Mouse (Mus musculus): ENCODE data around the gene Hoxc9.

Hoxc9 gene

GRCm38 (mm10) chr15:102976171-102976570 lies at the start of gene Hoxc9:
Gene Hoxc9 (plus strand): TSS chr15:102976439.
- DNase-seq: no peak

- no peak for DNase-seq
These were observed 49.1 kb upstream of the Hoxc9 start for GRCm38 (mm10) chr15:102927032-102927645.

GRCm38 (mm10) chr15:102931706-102932358 lies 44.4 kb upstream of the Hoxc9 start:
- no peak for DNase-seq

DNA sequence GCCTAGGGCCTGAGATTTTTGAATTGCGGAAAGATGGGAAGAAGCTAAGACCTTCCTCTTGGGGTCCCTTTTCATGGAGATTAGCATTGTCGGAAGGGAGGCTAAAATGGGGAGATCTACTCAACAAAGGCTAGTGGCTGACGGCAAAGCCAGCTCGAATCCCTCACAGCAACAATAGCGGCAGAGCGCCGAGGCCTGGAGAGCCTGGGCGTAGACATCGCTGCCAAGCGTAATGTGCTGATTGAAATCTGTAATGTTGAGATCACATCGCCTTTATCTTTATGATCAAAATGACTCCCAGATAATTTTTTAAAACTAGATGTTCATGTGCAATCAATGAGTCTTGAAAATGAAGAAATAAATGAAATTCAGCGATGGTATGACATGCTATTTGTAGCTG lies 41.8 kb upstream of the Hoxc9 start:
- DNase-seq: no peak

- DNase-seq: no peak
These were observed 41.3 kb upstream of the Hoxc9 start for GRCm38 (mm10) chr15:102934897-102935296.

DNA sequence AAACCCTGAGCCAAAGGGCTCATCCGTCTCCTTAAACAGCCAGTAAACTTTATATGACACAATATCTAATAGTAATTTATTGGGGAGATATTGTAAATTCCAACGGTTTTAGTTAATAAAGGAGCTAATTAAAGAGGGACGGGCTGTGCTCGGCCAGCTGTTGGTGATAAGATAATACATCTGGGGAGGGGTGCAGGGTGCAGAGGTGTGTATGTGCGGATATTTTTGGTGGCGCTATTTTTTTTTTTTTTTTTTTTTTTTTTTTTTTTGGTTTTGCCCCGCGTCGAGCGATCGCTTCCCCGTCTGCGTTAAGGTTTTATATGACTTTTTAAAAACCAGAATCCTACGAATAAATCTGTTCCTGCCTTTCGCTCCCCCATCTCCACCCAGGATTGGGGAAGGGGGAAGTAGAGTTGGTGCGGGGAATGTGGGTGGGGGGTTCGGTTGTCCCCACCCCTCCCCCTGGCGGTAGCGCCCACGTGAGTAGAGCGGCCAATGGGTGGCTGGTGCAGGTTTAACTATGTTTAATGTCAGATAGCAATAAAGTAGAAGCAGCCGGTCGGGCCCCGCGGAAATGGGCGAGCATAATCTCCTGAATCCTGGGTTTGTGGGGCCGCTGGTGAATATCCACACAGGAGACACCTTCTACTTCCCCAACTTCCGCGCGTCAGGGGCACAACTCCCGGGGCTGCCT lies 39.8 kb upstream of the Hoxc9 start, which contains the start of gene Hoxc12:
Gene Hoxc12 (plus strand): TSS at position 479 of the 694 bp plus-strand sequence.
- DNase-seq: no peak

- DNase-seq: no peak
These were observed 39.1 kb upstream of the Hoxc9 start for GRCm38 (mm10) chr15:102937036-102937666.

GRCm38 (mm10) chr15:102939256-102940155 lies 36.7 kb upstream of the Hoxc9 start:
- DNase-seq: no peak

DNA sequence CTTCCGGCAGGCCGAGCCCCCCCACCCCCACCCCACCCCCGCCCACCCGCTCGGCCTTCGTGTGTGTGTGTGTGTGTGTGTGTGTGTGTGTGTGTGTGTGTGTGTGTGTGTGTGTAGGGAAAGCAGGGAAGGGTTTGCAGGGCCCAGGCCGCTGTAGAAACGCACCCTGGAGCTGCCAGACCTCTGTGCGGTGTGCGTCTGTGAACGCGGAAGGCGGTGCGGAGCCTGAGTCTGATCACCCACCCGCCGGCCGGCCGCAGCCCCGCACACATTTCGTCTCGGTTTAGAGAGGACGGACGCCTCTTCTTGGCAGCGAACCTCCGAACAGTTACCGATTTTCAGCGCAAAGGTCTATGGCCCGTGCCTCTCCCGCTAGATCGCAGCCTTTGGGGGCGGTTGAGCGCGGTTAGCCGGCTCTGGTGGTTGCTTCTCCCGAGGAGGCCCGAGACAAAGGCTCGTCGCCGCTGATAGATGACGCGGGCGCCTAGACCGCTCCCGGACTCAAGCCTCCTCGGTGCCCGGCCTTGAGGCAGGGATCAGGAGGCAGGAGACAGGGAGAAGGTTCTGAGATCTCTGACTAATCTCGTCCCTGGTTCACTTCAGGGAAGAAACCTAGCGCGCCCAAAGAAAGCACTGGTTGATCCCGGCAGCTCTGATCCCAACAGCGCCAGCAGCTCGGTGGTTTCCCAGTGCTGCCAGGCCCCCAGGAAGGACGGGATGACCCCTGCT lies 33.3 kb upstream of the Hoxc9 start:
- no peak for DNase-seq

DNA sequence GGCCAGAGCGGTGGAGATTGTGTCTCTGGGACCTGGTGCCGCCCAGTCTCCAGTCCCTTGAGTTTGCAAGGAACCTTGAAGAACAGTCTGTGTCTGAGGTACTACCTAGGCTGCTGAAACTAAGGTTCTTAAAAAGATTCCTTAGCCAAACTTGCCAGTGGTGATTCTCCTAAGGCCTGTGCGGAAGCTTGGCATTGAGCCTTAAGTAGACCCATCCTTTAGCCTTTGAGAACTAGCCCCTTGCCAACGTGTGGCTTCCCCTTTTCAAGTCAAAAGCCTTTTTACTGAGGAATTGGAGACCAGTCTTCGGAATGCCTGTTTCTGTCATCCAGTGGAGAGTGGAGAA lies 32.8 kb upstream of the Hoxc9 start:
- DNase-seq: no peak

- DNase-seq: no peak
These were observed 30.8 kb upstream of the Hoxc9 start for GRCm38 (mm10) chr15:102945185-102946077.

DNA sequence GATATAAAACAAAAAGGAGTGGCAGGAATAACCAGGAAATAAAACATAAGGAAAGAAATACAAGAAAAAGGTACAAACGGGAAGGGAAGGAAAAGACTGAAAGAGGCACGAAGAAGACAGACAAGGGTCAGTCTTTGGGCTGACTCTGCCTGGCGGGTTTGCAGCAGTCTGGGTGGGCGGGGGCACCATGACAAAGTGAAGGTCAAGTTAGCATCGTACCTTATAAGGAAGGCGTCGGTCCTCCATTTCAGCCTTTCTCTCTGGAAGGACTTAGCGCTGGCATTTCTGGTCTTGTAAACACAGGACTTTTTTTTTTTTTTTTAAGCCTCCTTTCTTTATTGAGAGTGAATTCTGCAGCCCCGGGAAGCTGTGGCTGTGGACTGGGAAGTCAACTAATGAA lies 29.0 kb upstream of the Hoxc9 start:
- DNase-seq: no peak

GRCm38 (mm10) chr15:102948842-102949241 lies 27.4 kb upstream of the Hoxc9 start:
- DNase-seq: no peak

GRCm38 (mm10) chr15:102949696-102950095 lies 26.5 kb upstream of the Hoxc9 start:
- DNase-seq: no peak

- no peak for DNase-seq
These were observed 25.4 kb upstream of the Hoxc9 start for GRCm38 (mm10) chr15:102950877-102951276.

GRCm38 (mm10) chr15:102953561-102953960 lies 22.7 kb upstream of the Hoxc9 start:
- no peak for DNase-seq

GRCm38 (mm10) chr15:102954192-102955006 lies 21.8 kb upstream of the Hoxc9 start, which contains the start of gene Hoxc11:
Gene Hoxc11 (plus strand): TSS chr15:102954427.
- no peak for DNase-seq

DNA sequence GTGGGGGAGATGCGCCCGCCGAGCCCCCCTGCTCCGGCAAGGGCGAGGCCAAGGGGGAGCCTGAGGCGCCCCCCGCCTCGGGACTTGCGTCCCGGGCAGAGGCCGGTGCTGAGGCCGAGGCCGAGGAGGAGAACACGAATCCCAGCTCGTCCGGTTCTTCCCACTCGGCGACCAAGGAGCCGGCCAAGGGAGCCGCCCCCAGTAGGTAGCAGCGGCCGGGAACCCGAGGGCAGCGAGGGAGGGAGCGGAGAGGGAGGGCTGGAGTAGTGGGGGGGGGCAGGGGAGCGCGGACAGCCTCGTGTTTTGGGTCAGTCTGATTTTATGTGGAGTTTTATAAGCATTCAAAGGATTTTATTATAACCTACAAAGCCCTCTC lies 21.2 kb upstream of the Hoxc9 start:
- DNase-seq: no peak

DNA sequence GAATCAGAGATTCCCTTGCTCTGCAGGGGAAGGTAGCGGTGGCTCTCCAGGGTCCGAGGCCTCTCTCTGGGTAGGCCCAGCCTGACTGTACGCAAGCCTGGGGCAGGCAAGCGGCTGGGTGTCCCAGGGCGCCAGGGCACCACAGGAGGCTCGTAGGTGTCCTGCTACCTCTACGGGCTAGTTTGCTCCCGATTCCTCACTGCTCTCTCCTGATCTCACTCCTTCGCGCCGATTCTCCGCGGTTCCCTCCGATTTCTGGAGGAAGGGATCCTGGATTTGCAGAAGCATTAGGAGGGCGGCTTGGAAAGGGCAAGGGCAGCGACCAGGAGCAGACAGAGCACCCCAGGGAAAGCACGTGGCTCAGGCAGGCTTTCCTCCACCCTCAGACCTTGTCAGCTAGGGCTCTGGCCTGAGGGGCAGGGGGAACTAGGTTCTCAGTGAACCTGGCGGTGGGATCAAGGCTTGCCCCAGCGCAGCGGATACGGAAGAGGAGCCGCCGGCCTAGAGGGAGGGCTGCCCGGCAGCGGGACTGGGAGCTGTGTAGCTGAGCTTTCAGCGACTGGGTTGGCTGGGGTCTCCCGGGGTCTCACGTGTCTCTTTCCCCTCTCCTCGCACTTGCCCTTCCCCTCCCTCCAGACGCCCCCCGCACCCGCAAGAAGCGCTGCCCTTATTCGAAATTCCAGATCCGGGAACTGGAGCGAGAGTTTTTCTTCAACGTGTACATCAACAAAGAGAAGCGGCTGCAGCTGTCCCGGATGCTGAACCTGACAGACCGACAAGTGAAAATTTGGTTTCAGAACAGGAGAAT lies 20.2 kb upstream of the Hoxc9 start:
- no peak for DNase-seq
